Mouse (Mus musculus) limb, embryonic 14.5 days (tissue): ENCODE results near the gene Vti1a. TPM values are rescaled to one million over a fixed set of nuclear protein-coding genes. Genes with fewer than 3 reads are reported as not detected.

Source experiments
- ATAC-seq: fragments of 200-750 bp; cut with Nextera tagmentation; 2 replicates; pipeline ENCODE4 v1.8.0; 2017; ENCODE audit warnings: low read depth, moderate number of reproducible peaks, moderate TSS enrichment; ENCODE audit not compliant: low FRiP score
- DNase-seq: peaks from one replicate; pipeline ENCODE4 v3.0.0-alpha.2; 2015; ENCODE audit warnings: low spot score
- H3K27ac ChIP-seq: fragments of 300-500 bp; sonication (generic); replicated peaks from 2 replicates; pipeline ENCODE4 v1.5.1; 2014; ENCODE audit warnings: low read depth, mild to moderate bottlenecking, low read length, moderate library complexity, mixed read lengths
- H3K27me3 ChIP-seq: fragments of 300-500 bp; sonication (generic); 2 replicates; pipeline ENCODE4 v1.6.1; 2014; ENCODE audit warnings: low read length, mixed read lengths; ENCODE audit not compliant: control insufficient read depth, insufficient read depth
- H3K36me3 ChIP-seq: fragments of 300-500 bp; sonication (generic); 2 replicates; pipeline ENCODE4 v1.6.1; 2014; ENCODE audit warnings: mild to moderate bottlenecking, low read length, moderate library complexity, mixed read lengths; ENCODE audit not compliant: control insufficient read depth, insufficient read depth
- H3K4me1 ChIP-seq: fragments of 300-500 bp; sonication (generic); 2 replicates; pipeline ENCODE4 v1.6.1; 2014; ENCODE audit warnings: antibody characterized with exemption, low read length, mixed read lengths; ENCODE audit not compliant: control insufficient read depth, insufficient read depth
- H3K4me2 ChIP-seq: fragments of 300-500 bp; sonication (generic); replicated peaks from 2 replicates; pipeline ENCODE4 v1.6.1; 2014; ENCODE audit warnings: low read depth, mild to moderate bottlenecking, low read length, moderate library complexity; ENCODE audit not compliant: severe bottlenecking
- H3K4me3 ChIP-seq: fragments of 300-500 bp; sonication (generic); replicated peaks from 2 replicates; pipeline ENCODE4 v1.5.1; 2014; ENCODE audit warnings: low read length
- H3K9ac ChIP-seq: fragments of 300-500 bp; sonication (generic); 2 replicates; pipeline ENCODE4 v1.6.1; 2014; ENCODE audit warnings: mild to moderate bottlenecking, low read depth, low read length, moderate library complexity; ENCODE audit not compliant: severe bottlenecking
- H3K9me3 ChIP-seq: fragments of 300-500 bp; sonication (generic); 2 replicates; pipeline ENCODE4 v1.6.1; 2016; ENCODE audit warnings: low read length; ENCODE audit not compliant: control insufficient read depth
- POLR2A ChIP-seq: fragments of 200-500 bp; IDR thresholded peaks from 2 replicates; pipeline ENCODE4 v1.8.0; 2012; ENCODE audit warnings: inconsistent platforms, mild to moderate bottlenecking, moderate library complexity, borderline replicate concordance; ENCODE audit not compliant: insufficient read depth, insufficient read length; ENCODE audit errors: extremely low read depth
- WGBS: fragments of 180-500 bp; shearing (Covaris S2); extraction: QIAGEN DNeasy Blood & Tissue Kit; methylation state at CpG from one replicate; pipeline ENCODE4 v1.1.7; 2014; 5-methylcytosine and 5-hydroxymethylcytosine counted together
- polyA plus RNA-seq, 2 experiments: library from polyadenylated mRNA; depleted of rRNA in 1 of 2; stranded (reverse) in 1 of 2; unstranded in 1 of 2; fragments of >200 nt; fragmentation: Nextera tagmentation in 1 of 2; extraction: Ambion mirVana in 1 of 2; gene quantifications; 2 replicates each; pipeline versions ENCODE4 v1.2.1 to v1.2.3; 2012 to 2014

The Vti1a gene
- polyA plus RNA-seq, 2 experiments = 14.7 to 22.8 TPM

DNA sequence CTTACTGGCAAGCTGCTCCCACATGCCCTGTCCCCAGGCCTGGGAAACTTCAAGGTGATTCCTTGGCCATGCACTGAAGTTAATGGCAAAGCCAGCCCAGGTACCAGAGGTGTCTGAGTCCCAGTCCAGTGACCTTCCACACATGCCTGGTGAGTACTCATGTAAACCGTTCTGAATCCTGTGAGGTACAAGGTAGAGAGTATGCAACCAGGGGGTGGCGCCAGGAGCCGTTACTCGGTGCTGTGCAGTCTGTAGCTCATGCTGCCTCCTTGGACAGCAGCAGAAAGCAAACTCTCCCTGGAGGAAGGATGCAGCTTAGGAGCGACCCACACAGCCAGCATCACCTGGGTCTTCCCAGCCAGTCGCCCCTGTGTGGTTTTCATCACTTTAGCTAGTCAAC, 221.6 kb downstream of the Vti1a start:
- Histone ChIP-seq H3K4me1 (no peaks in the 10 kb centered on the region; the same call in 1 of the 2 replicates), H3K36me3 (no peaks in the 10 kb centered on the region), H3K27me3 (no peaks in the 10 kb centered on the region), H3K27ac (no peak overlapping the region), H3K9me3 (no peaks in the 10 kb centered on the region), H3K4me2 (no peak overlapping the region), H3K9ac (no peak overlapping the region), H3K4me3 (no peak overlapping the region)
- 37% methylated on average over 6 of the region's 6 CpGs for WGBS
- ATAC-seq (peak; percentile 50; the same call in 1 of the 2 replicates), DNase-seq (peak; percentile 66)
- TF ChIP-seq POLR2A = no peak

DNA sequence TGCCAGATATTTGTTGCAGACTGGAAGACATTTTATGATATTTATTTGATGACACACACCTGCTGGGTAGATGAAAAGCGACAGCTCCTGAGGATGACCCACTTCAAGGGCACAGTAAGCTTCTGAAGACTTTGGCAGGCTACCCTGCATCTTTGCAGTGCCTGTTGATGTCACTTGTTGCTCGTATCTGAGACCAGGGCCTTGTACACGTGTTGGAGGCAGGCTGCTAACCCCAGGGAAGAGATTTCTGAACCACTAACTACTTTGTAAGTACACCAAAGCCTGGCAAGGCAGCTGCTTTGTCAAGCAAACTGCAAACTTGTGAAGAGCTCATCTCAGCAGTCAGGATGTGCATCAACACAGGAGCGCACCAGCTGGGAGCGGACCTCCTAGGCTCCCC, 225.5 kb downstream of the Vti1a start:
- TF ChIP-seq POLR2A = no peak
- 84% methylated on average over 5 of the region's 5 CpGs for WGBS
- H3K27ac ChIP-seq = no peak overlapping the region
- H3K4me1 ChIP-seq = no peaks in the 10 kb centered on the region; the same call in 1 of the 2 replicates
- H3K27me3 ChIP-seq = no peaks in the 10 kb centered on the region
- H3K9me3 ChIP-seq = no peaks in the 10 kb centered on the region
- no peaks in the 10 kb centered on the region for H3K36me3 ChIP-seq
- ATAC-seq (no peak), DNase-seq (no peak)
- H3K4me3 ChIP-seq = no peak overlapping the region
- no peak overlapping the region for H3K9ac ChIP-seq
- no peak overlapping the region for H3K4me2 ChIP-seq

DNA sequence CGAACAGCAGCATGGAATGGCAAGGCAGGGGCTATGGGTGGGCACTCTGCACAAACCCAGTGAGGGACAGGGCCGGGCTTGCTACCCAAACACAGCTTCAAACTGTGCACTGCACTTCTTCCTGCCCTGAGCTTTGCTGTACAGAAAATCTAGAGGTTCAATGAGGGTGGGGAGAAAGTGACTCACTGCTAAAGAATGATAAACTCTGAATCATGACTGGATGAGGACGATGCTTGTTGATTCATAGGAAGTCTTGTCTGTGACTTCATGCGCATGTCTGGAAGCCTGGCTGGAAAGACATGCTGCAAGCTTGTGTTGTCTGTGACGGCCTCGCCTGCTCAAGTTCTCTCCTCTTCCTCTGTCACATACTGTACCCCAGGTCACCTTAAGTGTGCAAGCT, 226.4 kb downstream of the Vti1a start:
- TF ChIP-seq POLR2A = no peak
- Histone ChIP-seq H3K9ac (no peak overlapping the region), H3K9me3 (no peaks in the 10 kb centered on the region), H3K27ac (no peak overlapping the region), H3K4me3 (no peak overlapping the region), H3K4me1 (no peaks in the 10 kb centered on the region; the same call in 1 of the 2 replicates), H3K4me2 (no peak overlapping the region), H3K36me3 (no peaks in the 10 kb centered on the region), H3K27me3 (no peaks in the 10 kb centered on the region)
- no peak for ATAC-seq
- 68% methylated on average over 6 of the region's 6 CpGs for WGBS
- peak; percentile 35 for DNase-seq

DNA sequence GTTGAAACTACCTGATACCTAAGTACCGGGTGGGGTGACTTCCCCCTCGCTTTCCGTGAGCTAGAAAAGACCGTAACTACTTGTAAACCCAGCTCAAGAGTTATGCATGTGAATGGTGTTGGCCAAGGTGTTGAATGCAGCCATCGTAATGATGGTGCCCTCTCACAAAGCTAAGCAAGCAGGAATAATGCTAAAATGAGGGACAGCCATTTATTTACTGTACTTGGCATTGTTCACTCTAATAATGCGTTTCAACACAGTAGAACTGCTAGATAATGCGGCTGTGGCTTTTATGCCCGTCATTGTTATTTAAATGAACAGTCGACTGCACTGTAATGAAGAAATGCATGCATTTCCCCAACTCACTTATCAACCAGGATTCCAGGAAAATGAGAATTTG, 227.1 kb downstream of the Vti1a start:
- no peak overlapping the region for H3K9ac ChIP-seq
- no peak for ATAC-seq
- no peaks in the 10 kb centered on the region for H3K36me3 ChIP-seq
- H3K4me3 ChIP-seq = no peak overlapping the region
- no peak for DNase-seq
- no peaks in the 10 kb centered on the region for H3K4me1 ChIP-seq
- no peak overlapping the region for H3K4me2 ChIP-seq
- H3K27me3 ChIP-seq = no peaks in the 10 kb centered on the region
- H3K9me3 ChIP-seq = no peaks in the 10 kb centered on the region
- no peak overlapping the region for H3K27ac ChIP-seq
- WGBS = 91% methylated on average over 9 of the region's 9 CpGs
- TF ChIP-seq POLR2A = no peak

GRCm38 (mm10) chr19:55544498-55544897, 228.4 kb downstream of the Vti1a start:
- H3K4me2 ChIP-seq = no peak overlapping the region
- DNase-seq (no peak), ATAC-seq (no peak)
- H3K36me3 ChIP-seq = no peaks in the 10 kb centered on the region
- no peaks in the 10 kb centered on the region for H3K4me1 ChIP-seq
- H3K27ac ChIP-seq = no peak overlapping the region
- no peak overlapping the region for H3K4me3 ChIP-seq
- WGBS = 76% methylated on average over 5 of the region's 5 CpGs
- no peaks in the 10 kb centered on the region for H3K27me3 ChIP-seq
- H3K9ac ChIP-seq = no peak overlapping the region
- no peaks in the 10 kb centered on the region for H3K9me3 ChIP-seq
- no peak for TF ChIP-seq POLR2A

GRCm38 (mm10) chr19:55545529-55545928, 229.4 kb downstream of the Vti1a start:
- peak; percentile 75 for ATAC-seq
- no peaks in the 10 kb centered on the region for H3K9me3 ChIP-seq
- peak; percentile 91 for DNase-seq
- 24% methylated on average over 9 of the region's 9 CpGs for WGBS
- no peak overlapping the region for H3K27ac ChIP-seq
- no peaks in the 10 kb centered on the region for H3K27me3 ChIP-seq
- no peak for TF ChIP-seq POLR2A
- H3K4me2 ChIP-seq = no peak overlapping the region
- no peak overlapping the region for H3K9ac ChIP-seq
- no peaks in the 10 kb centered on the region for H3K4me1 ChIP-seq
- no peaks in the 10 kb centered on the region for H3K36me3 ChIP-seq
- no peak overlapping the region for H3K4me3 ChIP-seq
